Mouse (Mus musculus) regulatory T cell (primary cell): ENCODE results near the gene Slc39a12.

Source experiments
- in situ Hi-C: fragments of 300-600 bp; cut with MboI, MseI; formaldehyde crosslinking; loops from one replicate; pipeline ENCODE4 v1.15.1; 2025; ENCODE audit warnings: high pct_unique_total_duplicates

The Slc39a12 gene

GRCm38 (mm10) chr2:14388162-14388561 lies at the start of gene Slc39a12:
Gene Slc39a12 (plus strand): TSS chr2:14388316.
- in situ Hi-C loops = no loop called here

DNA sequence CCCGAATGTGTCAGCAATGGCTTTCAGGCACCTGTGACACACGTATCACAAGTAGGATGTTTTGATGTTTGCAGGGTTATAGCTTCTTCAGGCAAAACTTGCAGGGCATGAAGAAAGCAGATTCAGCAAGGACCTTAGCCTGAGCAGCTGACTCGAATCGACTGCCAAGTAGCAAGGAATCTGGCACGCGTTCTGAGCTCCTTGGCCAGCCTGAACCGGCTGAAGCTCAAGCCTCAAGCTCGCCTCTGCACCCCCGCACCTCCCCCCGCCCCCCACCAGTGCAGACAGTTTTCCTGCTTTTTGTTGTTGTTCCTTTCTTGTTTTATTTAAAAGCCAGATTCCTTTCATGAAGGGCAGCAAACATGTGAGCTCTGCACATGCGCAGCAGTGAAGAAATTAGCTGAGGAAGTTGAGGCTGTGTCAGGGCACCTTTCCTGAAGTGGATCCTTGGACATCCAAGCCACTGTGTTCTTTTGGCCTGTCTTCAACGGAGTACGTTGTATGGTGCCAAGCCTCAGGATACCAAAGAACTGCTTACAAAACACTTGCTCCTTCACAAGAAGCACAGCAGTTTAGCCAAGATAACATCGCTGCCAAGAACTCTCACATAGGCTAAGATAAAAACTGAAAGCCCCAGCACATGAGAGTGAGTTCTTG lies 46.3 kb upstream of the Slc39a12 start:
- in situ Hi-C loops = no loop called here

DNA sequence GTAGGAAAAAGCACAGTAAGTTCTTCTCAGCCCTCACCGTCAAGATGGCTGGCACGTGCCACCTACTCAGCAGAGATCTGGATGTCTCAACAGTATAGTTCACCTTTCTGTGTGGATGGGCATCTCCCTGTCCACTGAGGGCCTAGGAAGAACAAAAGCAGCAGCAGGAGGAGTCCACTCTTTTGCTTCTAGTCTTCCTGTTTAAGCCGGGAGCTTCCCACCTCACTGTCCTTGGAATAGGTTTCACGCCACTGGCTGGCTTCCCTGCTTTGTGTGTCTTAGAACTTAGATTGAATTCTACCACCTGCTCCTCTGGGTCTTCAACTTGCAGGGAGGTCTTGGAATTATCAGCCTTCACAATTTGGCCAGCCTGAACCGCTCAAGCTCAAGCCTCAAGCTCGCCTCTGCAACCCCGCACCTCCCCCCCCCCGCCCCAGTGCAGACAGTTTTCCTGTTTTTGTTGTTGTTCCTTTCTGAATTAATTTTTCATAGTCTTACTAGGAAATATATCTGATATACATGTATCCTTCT lies 45.7 kb upstream of the Slc39a12 start:
- in situ Hi-C loops = no loop called here

DNA sequence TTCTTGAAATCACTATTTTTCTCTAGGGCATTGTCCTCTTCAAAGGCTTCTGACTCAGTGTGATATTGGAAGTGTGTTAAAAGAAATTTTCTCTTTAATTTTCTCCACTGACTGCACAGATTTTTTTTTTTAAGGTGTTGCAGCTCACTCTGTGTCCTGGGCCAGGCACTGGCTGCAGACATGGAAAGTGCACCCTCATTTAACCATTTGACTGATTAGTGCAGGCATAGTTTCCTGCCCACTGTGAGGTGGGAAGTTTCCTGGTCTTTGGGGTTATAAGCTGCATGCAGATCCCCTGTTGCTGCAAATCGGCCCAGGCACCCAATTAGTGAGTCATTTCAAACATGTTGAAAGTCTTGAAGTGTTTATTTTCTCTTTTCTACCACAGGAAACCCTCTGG lies 740 bp downstream of the Slc39a12 start:
- in situ Hi-C loops = no loop called here

- in situ Hi-C loops = no loop called here
Measured at GRCm38 (mm10) chr2:14390900-14391299, 2.8 kb downstream of the Slc39a12 start.

GRCm38 (mm10) chr2:14403000-14403399 lies 14.9 kb downstream of the Slc39a12 start:
- in situ Hi-C loops = no loop called here

DNA sequence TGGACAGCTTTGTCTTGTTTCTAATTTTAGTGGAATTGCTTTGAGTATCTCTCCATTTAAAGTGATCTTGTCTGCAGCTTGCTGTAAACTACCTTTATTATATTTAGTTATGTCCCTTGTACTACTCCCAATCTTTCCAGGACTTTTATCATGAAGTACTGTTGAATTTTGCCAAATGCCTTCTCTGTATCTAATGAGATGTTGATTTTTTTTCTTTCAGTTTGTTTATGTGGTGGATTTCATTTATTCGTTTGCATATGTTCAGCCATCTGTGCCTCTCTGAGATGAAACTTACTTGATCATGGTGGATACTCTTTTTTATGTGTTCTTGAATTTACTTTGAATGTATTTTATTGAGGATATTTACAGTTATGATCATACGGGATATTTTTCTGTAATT lies 40.9 kb downstream of the Slc39a12 start:
- in situ Hi-C loops = no loop called here

GRCm38 (mm10) chr2:14447322-14447721 lies 59.2 kb downstream of the Slc39a12 start:
- in situ Hi-C loops = no loop called here

- in situ Hi-C loops = no loop called here
Measured at GRCm38 (mm10) chr2:14450866-14451265, 62.8 kb downstream of the Slc39a12 start.

GRCm38 (mm10) chr2:14454946-14455631 lies 67.0 kb downstream of the Slc39a12 start:
- in situ Hi-C loops = no loop called here

DNA sequence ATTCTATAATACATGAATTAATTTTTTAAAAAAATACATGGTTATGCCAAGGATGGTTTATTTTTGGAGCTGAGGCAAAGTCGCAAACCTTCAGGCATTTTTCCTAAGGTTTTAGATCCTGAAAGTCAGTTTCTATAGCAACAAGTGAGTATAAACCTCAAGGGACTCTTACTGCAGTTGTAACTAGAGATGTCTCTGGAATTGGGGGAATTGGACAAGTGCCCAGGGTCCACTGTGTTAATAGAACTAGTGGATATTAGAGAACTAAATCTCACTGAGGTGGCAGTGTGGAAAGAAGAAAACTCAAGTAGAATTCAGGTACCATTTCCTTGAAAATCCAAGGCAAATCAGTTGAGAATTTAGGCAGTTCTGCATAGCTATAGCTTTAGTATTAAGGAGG lies 76.3 kb downstream of the Slc39a12 start:
- in situ Hi-C loops = no loop called here

DNA sequence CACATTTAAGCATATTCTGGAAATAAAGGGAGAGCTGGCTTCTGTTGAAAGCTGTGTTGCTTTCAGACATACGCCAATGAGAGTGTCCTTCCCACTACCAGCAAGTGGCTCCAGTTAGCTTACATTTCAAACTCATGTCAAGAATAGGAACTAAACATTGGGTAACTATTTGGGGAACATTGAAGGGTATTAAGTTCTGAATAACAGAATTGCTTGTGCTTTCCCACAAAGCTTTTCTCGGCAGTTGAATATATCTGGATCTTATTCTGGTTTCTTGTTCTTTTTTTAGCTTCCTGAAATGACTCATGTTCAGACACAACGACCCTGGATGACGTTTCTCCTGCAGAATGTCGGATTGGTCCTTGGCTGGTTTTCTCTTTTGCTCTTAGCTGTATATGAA lies 106.0 kb downstream of the Slc39a12 start:
- in situ Hi-C loops = no loop called here

- in situ Hi-C loops = no loop called here
Measured at GRCm38 (mm10) chr2:14496150-14496549, 108.0 kb downstream of the Slc39a12 start.

DNA sequence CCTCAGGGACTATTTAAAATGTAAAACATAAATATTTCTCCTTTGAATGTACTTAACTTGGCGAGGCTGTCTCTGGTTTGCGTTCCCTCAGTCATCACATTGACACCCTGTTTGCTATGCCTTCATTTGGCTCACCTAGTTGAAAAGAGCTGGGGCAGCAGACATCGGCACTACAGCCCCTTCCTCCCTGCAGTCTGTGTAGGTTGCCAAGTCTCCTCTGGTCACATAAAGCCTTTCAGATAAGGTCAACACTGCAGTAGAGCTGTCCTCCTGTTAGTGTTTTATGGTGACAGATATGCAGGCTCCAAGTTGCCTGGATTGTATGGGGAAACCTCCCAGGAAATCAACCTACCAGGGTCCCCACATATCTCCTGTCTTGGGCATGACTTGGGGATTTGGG lies 114.4 kb downstream of the Slc39a12 start:
- in situ Hi-C loops = no loop called here

- in situ Hi-C loops = no loop called here
Measured at GRCm38 (mm10) chr2:14518237-14518636, 130.1 kb downstream of the Slc39a12 start.

GRCm38 (mm10) chr2:14534325-14535077 lies 146.4 kb downstream of the Slc39a12 start:
- in situ Hi-C loops = no loop called here

GRCm38 (mm10) chr2:14535246-14535671 lies 147.1 kb downstream of the Slc39a12 start:
- in situ Hi-C loops = no loop called here

DNA sequence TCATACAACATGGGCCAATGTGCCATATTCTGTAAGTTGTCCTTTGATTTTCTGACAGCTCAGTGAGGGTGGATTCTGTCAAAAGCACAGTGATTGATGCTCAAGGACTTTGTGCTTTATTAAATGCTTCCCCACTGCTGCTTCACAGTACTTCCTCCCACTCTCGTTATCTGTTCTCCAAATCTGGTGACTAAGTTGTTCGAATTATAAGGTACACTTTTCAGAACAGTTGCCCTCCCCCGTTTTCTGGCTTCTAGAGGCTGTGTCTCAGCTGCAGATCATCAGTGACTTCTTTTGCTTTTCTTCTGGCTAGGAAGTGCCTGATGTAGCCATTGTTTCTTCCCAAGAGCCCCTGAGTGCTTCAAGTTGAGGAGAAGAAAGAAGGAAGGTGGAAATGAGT lies 149.7 kb downstream of the Slc39a12 start:
- in situ Hi-C loops = no loop called here

- in situ Hi-C loops = no loop called here
Measured at GRCm38 (mm10) chr2:14543355-14543754, 155.2 kb downstream of the Slc39a12 start.

DNA sequence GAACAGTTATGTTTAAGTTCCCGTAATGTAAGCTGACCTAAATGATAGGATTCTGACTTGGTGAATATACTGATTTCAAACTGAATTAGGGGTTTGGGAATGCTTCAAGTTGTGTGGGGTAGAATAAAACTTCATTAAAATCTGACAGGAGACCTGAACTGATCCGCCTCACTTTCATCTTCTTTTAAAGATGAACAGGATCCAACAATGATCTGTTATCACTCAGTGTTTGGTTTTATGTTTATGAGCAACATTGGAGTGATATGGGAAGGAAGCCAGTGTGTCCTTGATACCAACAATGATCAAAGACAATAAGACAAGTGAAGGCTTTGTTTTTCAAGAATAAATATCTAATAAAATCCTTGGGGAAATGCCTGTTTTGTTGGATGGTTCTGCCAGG lies 155.7 kb downstream of the Slc39a12 start:
- in situ Hi-C loops = no loop called here
